Mouse (Mus musculus): ENCODE measurements around the gene Olfr435. TPM values are rescaled to one million over a fixed set of nuclear protein-coding genes. Genes with fewer than 3 reads are reported as not detected.
"Not testable (repeated sequence)": the region's sequence is repeated elsewhere in the genome, so short reads cannot be mapped to it uniquely, and the experiment has no call there.

Gene Olfr435
- polyA plus RNA-seq, 1 experiment from 2014 or later: not detected

GRCm38 (mm10) chr6:43178584-43179501 is 18.1 kb upstream of the Olfr435 start:
- H3K36me3 ChIP-seq (ENCODE audit: insufficient read depth, low read length): no peaks in the 10 kb centered on the region
- no peaks in the 10 kb centered on the region for H3K9me3 ChIP-seq (replicated peaks; ENCODE audit: low read length)
- H3K4me2 ChIP-seq (ENCODE audit: low read length): no peak overlapping the region
- H3K9ac ChIP-seq (ENCODE audit: low read depth, low read length): no peak overlapping the region
- H3K4me1 ChIP-seq (replicated peaks; ENCODE audit: insufficient read depth, low read length): no peaks in the 10 kb centered on the region
- DNase-seq (ENCODE audit: low spot score): no peak
- H3K27me3 ChIP-seq (ENCODE audit: insufficient read depth, low read length): no peaks in the 10 kb centered on the region
- no peak overlapping the region for H3K27ac ChIP-seq
- no peak overlapping the region for H3K4me3 ChIP-seq (replicated peaks; ENCODE audit: low read depth, low read length)
- no peak for ATAC-seq (replicated peaks; ENCODE audit: low FRiP score, low read depth)
- WGBS: 64% methylated on average over 6 of the region's 6 CpGs
- no peak for TF ChIP-seq CTCF (IDR thresholded peaks at IDR 0.05; ENCODE audit: low read depth)

- 71% methylated on average over 3 of the region's 3 CpGs for WGBS
- ATAC-seq (replicated peaks; ENCODE audit: low FRiP score, low read depth) (no peak), DNase-seq (ENCODE audit: low spot score) (no peak)
- no peaks in the 10 kb centered on the region for H3K36me3 ChIP-seq (ENCODE audit: insufficient read depth, low read length)
- H3K27me3 ChIP-seq (ENCODE audit: insufficient read depth, low read length): no peaks in the 10 kb centered on the region
- no peak overlapping the region for H3K4me3 ChIP-seq (replicated peaks; ENCODE audit: low read depth, low read length)
- H3K27ac ChIP-seq: no peak overlapping the region
- no peaks in the 10 kb centered on the region for H3K9me3 ChIP-seq (replicated peaks; ENCODE audit: low read length)
- no peak overlapping the region for H3K4me2 ChIP-seq (ENCODE audit: low read length)
- no peaks in the 10 kb centered on the region for H3K4me1 ChIP-seq (replicated peaks; ENCODE audit: insufficient read depth, low read length)
- TF ChIP-seq CTCF (IDR thresholded peaks at IDR 0.05; ENCODE audit: low read depth): no peak
- H3K9ac ChIP-seq (ENCODE audit: low read depth, low read length): no peak overlapping the region
Observed at GRCm38 (mm10) chr6:43190986-43191385, 6.0 kb upstream of the Olfr435 start.

GRCm38 (mm10) chr6:43198094-43198493 is 1.1 kb downstream of the Olfr435 start:
- Histone ChIP-seq H3K27ac (no peak overlapping the region), H3K27me3 (ENCODE audit: insufficient read depth, low read length) (no peaks in the 10 kb centered on the region), H3K9me3 (replicated peaks; ENCODE audit: low read length) (no peaks in the 10 kb centered on the region), H3K36me3 (ENCODE audit: insufficient read depth, low read length) (no peaks in the 10 kb centered on the region), H3K4me2 (ENCODE audit: low read length) (no peak overlapping the region), H3K9ac (ENCODE audit: low read depth, low read length) (no peak overlapping the region), H3K4me3 (replicated peaks; ENCODE audit: low read depth, low read length) (no peak overlapping the region), H3K4me1 (replicated peaks; ENCODE audit: insufficient read depth, low read length) (no peaks in the 10 kb centered on the region)
- ATAC-seq (replicated peaks; ENCODE audit: low FRiP score, low read depth) (no peak), DNase-seq (ENCODE audit: low spot score) (no peak)
- no peak for TF ChIP-seq CTCF (IDR thresholded peaks at IDR 0.05; ENCODE audit: low read depth)
- 75% methylated on average over 3 of the region's 3 CpGs for WGBS

GRCm38 (mm10) chr6:43202786-43203185 is 5.8 kb downstream of the Olfr435 start:
- Histone ChIP-seq H3K9me3 (replicated peaks; ENCODE audit: low read length) (no peaks in the 10 kb centered on the region), H3K27me3 (ENCODE audit: insufficient read depth, low read length) (no peaks in the 10 kb centered on the region), H3K4me3 (replicated peaks; ENCODE audit: low read depth, low read length) (no peak overlapping the region), H3K4me2 (ENCODE audit: low read length) (no peak overlapping the region), H3K36me3 (ENCODE audit: insufficient read depth, low read length) (no peaks in the 10 kb centered on the region), H3K4me1 (replicated peaks; ENCODE audit: insufficient read depth, low read length) (no peaks in the 10 kb centered on the region), H3K27ac (no peak overlapping the region), H3K9ac (ENCODE audit: low read depth, low read length) (no peak overlapping the region)
- TF ChIP-seq CTCF (IDR thresholded peaks at IDR 0.05; ENCODE audit: low read depth): no peak
- ATAC-seq (replicated peaks; ENCODE audit: low FRiP score, low read depth): no peak
- DNase-seq (ENCODE audit: low spot score): no peak

- no peak for TF ChIP-seq CTCF (IDR thresholded peaks at IDR 0.05; ENCODE audit: low read depth)
- H3K4me1 ChIP-seq (replicated peaks; ENCODE audit: insufficient read depth, low read length): no peaks in the 10 kb centered on the region
- WGBS: 29% methylated on average over 2 of the region's 2 CpGs
- no peaks in the 10 kb centered on the region for H3K27me3 ChIP-seq (ENCODE audit: insufficient read depth, low read length)
- no peak overlapping the region for H3K4me3 ChIP-seq (replicated peaks; ENCODE audit: low read depth, low read length)
- DNase-seq (ENCODE audit: low spot score) (no peak), ATAC-seq (replicated peaks; ENCODE audit: low FRiP score, low read depth) (no peak)
- no peak overlapping the region for H3K4me2 ChIP-seq (ENCODE audit: low read length)
- no peaks in the 10 kb centered on the region for H3K36me3 ChIP-seq (ENCODE audit: insufficient read depth, low read length)
- no peaks in the 10 kb centered on the region for H3K9me3 ChIP-seq (replicated peaks; ENCODE audit: low read length)
- no peak overlapping the region for H3K9ac ChIP-seq (ENCODE audit: low read depth, low read length)
- no peak overlapping the region for H3K27ac ChIP-seq
Observed at GRCm38 (mm10) chr6:43205355-43205754, 8.4 kb downstream of the Olfr435 start.

GRCm38 (mm10) chr6:43212873-43213272 is 15.9 kb downstream of the Olfr435 start, which contains the start of gene Olfr434:
Olfr434 (plus strand) TSS chr6:43213021.
- H3K27ac ChIP-seq; ATAC-seq (replicated peaks; ENCODE audit: low FRiP score, low read depth); H3K4me1 ChIP-seq (replicated peaks; ENCODE audit: insufficient read depth, low read length); H3K27me3 ChIP-seq (ENCODE audit: insufficient read depth, low read length); H3K9ac ChIP-seq (ENCODE audit: low read depth, low read length); H3K36me3 ChIP-seq (ENCODE audit: insufficient read depth, low read length); H3K4me2 ChIP-seq (ENCODE audit: low read length); H3K9me3 ChIP-seq (replicated peaks; ENCODE audit: low read length); DNase-seq (ENCODE audit: low spot score); H3K4me3 ChIP-seq (replicated peaks; ENCODE audit: low read depth, low read length): not testable (repeated sequence)

GRCm38 (mm10) chr6:43231255-43231654 is 34.3 kb downstream of the Olfr435 start, which contains the start of gene Olfr47:
Olfr47 (plus strand) TSS chr6:43231529.
- H3K36me3 ChIP-seq (ENCODE audit: insufficient read depth, low read length); DNase-seq (ENCODE audit: low spot score); H3K4me1 ChIP-seq (replicated peaks; ENCODE audit: insufficient read depth, low read length); ATAC-seq (replicated peaks; ENCODE audit: low FRiP score, low read depth); H3K27ac ChIP-seq; H3K27me3 ChIP-seq (ENCODE audit: insufficient read depth, low read length); H3K9me3 ChIP-seq (replicated peaks; ENCODE audit: low read length); H3K9ac ChIP-seq (ENCODE audit: low read depth, low read length); H3K4me2 ChIP-seq (ENCODE audit: low read length); H3K4me3 ChIP-seq (replicated peaks; ENCODE audit: low read depth, low read length): not testable (repeated sequence)
- WGBS: 86% methylated on average over 1 of the region's 1 CpGs

Data from kidney, postnatal 0 days (tissue).